Mouse (Mus musculus) neural tube, embryonic 12.5 days (tissue): ENCODE measurements around the gene Gtf2i. TPM values are rescaled to one million over a fixed set of nuclear protein-coding genes. Genes with fewer than 3 reads are reported as not detected.

Source experiments
- ATAC-seq: fragments of 200-750 bp; cut with Nextera tagmentation; 2 replicates; pipeline ENCODE4 v1.8.0; 2017; ENCODE audit warnings: low read depth, mild to moderate bottlenecking, moderate TSS enrichment, moderate library complexity; ENCODE audit not compliant: low FRiP score
- H3K27ac ChIP-seq: fragments of 300-500 bp; sonication (generic); 2 replicates; pipeline ENCODE4 v1.5.1; 2016
- H3K27me3 ChIP-seq: fragments of 300-500 bp; sonication (generic); replicated peaks from 2 replicates; pipeline ENCODE4 v1.6.1; 2016; ENCODE audit warnings: mild to moderate bottlenecking
- H3K36me3 ChIP-seq: fragments of 300-500 bp; sonication (generic); 2 replicates; pipeline ENCODE4 v1.6.1; 2016; ENCODE audit warnings: mild to moderate bottlenecking
- H3K4me1 ChIP-seq: fragments of 300-500 bp; sonication (generic); 2 replicates; pipeline ENCODE4 v1.6.1; 2016
- H3K4me2 ChIP-seq: fragments of 300-500 bp; sonication (generic); replicated peaks from 2 replicates; pipeline ENCODE4 v1.6.1; 2016; ENCODE audit warnings: mild to moderate bottlenecking
- H3K4me3 ChIP-seq: fragments of 300-500 bp; sonication (generic); 2 replicates; pipeline ENCODE4 v1.5.1; 2016
- H3K9ac ChIP-seq: fragments of 300-500 bp; sonication (generic); 2 replicates; pipeline ENCODE4 v1.6.1; 2016; ENCODE audit warnings: mild to moderate bottlenecking
- H3K9me3 ChIP-seq: fragments of 300-500 bp; sonication (generic); 2 replicates; pipeline ENCODE4 v1.6.1; 2016; ENCODE audit warnings: mild to moderate bottlenecking
- WGBS: fragments of 180-500 bp; shearing (Covaris S2); methylation state at CpG from one replicate; pipeline ENCODE4 v1.1.7; 2016; 5-methylcytosine and 5-hydroxymethylcytosine counted together
- polyA plus RNA-seq: library from polyadenylated mRNA; unstranded; fragments of >200 nt; fragmentation: Nextera tagmentation; extraction: Ambion mirVana; gene quantifications from 2 replicates; pipeline ENCODE4 v1.2.1, GENCODE M21; 2016

The Gtf2i gene
- polyA plus RNA-seq, 1 experiment from 2014 or later = 214 TPM

DNA sequence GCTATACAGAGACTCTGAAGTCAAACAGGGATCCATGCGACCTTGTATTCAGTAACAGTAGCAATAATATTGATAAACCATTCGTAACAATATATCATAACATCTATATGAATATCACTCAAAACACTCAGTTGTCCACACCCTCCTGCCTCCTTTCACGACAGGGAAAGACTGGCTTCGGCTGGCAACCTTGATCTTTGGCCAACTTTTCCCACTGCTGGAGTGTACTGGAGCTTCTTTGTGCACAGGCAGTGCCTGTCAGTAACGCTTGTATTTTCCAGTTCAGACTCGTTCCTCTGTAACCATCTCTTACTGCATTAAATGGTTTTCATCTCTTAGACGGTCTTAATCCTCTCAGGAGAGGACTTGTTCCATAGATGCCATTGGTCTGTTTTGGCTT is 2.2 kb upstream of the Gtf2i start:
- Histone ChIP-seq H3K4me2 (no peak overlapping the region), H3K9ac (no peak overlapping the region), H3K4me1 (peaks cover 17% of the 10 kb centered on the region), H3K36me3 (no peaks in the 10 kb centered on the region), H3K27ac (no peak overlapping the region), H3K9me3 (no peaks in the 10 kb centered on the region), H3K27me3 (no peaks in the 10 kb centered on the region), H3K4me3 (no peak overlapping the region)
- 79% methylated on average over 7 of the region's 7 CpGs for WGBS
- ATAC-seq = no peak

DNA sequence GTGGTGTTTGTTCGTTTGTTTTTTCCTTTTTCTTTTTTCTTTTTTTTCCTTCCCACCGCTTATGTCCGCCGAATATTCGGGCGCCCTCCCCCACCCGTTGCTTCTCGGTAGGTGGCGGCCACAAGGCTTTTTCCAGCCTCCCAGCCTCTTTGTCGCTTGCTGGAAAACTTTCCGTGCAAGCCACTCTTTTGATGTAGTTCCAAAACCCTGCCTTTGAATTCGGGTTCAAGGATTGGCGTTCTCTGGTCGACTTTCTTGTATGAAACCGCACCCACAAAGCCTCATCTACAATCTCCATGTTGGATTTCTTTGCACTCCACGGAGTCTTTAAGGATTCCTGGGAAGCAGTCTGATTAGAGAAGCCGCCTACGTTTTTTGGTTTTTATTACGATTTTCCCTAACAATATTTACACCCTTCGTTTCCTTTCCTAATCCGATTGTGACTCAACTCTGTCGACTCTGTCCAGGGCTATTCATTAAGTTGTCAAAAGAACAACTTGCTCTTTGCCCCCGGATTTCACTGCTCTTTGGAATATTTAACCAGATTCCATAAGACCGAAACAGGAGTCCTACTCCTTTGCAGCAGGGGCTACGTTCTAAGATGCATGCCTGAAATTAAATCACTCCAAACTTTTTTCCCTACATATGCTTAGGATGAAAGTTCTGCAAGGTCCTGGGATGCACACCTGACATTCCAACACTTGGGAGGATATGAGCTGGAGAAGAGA is 1.2 kb upstream of the Gtf2i start:
- Histone ChIP-seq H3K9ac (peak overlapping the region; percentile 69), H3K9me3 (no peaks in the 10 kb centered on the region), H3K36me3 (peaks cover 8% of the 10 kb centered on the region), H3K4me1 (peaks cover 26% of the 10 kb centered on the region), H3K4me2 (peak overlapping the region; percentile 65), H3K27ac (peak overlapping the region; percentile 93), H3K27me3 (no peaks in the 10 kb centered on the region), H3K4me3 (peak overlapping the region; percentile 42)
- WGBS = 1% methylated on average over 25 of the region's 25 CpGs
- no peak for ATAC-seq

DNA sequence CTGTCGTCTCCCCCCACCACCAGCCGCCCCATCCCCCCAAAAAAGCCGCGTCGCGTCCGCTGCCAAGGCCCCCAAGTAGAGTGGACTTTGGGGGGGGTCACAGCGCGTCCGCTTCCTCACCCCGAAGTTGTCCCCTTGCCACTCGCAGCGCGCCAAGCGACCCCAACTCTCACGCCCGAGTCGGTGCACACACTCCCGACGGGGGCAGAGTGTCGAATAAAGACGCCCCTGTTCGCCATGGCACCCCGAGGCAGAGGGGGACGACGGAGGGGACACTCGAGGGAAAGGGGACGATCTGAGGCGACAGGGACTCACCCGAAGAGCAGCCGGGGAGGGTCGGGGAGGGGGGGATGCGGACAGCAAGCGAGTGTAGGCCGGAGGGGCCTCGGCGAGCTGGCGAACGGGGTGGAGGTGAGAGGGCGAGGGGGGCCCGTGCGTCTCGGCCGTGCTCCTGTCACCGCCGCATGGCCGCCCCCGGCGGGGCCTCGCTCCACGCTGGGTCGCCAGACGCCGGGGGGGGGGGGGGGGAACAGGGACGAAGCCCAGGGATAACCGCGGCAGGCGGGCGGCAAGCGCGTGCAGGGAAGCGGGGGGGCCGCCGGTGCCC is 389 bp downstream of the Gtf2i start:
- Histone ChIP-seq H3K9ac (peak overlapping the region; percentile 98), H3K27ac (peak overlapping the region; percentile 99), H3K4me3 (peak overlapping the region; percentile 72), H3K4me2 (peak overlapping the region; percentile 75), H3K27me3 (no peaks in the 10 kb centered on the region), H3K36me3 (peaks cover 24% of the 10 kb centered on the region), H3K4me1 (peaks cover 27% of the 10 kb centered on the region), H3K9me3 (no peaks in the 10 kb centered on the region)
- peak; percentile 51 for ATAC-seq
- under 1% methylated on average over 48 of the region's 64 CpGs for WGBS

DNA sequence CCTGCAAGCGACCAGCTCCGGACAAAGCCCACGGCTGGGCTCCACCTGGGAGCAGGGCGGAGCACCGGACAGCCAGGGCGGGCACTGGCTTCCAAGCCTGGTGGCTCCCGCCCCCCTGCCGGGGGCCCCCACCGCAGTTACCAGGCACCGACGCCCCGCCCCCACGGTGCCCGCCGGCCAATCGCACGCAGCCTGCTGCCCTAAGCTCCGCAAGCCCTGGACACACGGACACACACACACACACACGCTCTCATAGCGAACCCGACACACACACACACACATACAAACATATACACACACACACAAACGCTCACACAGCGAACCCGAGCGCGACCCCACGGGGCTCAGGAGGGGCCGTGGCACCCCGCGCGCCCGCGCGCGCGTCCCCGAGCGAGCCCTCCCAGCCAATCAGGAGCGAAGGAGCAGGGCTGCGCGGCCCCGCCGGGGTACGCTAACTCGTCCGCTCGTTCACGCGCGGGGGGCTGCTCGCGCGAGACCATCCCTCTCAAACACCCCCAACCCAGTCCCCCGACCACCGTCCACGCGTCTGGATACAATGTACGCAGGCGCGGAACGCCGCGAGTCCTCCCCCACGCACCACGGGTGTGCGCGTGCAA is 1.0 kb downstream of the Gtf2i start:
- under 1% methylated on average over 66 of the region's 68 CpGs for WGBS
- H3K4me2 ChIP-seq = peak overlapping the region; percentile 75
- H3K4me3 ChIP-seq = peak overlapping the region; percentile 72
- H3K27me3 ChIP-seq = no peaks in the 10 kb centered on the region
- ATAC-seq = peak; percentile 76
- peak overlapping the region; percentile 99 for H3K27ac ChIP-seq
- H3K9me3 ChIP-seq = no peaks in the 10 kb centered on the region
- H3K9ac ChIP-seq = peak overlapping the region; percentile 98
- H3K36me3 ChIP-seq = peaks cover 27% of the 10 kb centered on the region
- peaks cover 27% of the 10 kb centered on the region for H3K4me1 ChIP-seq

DNA sequence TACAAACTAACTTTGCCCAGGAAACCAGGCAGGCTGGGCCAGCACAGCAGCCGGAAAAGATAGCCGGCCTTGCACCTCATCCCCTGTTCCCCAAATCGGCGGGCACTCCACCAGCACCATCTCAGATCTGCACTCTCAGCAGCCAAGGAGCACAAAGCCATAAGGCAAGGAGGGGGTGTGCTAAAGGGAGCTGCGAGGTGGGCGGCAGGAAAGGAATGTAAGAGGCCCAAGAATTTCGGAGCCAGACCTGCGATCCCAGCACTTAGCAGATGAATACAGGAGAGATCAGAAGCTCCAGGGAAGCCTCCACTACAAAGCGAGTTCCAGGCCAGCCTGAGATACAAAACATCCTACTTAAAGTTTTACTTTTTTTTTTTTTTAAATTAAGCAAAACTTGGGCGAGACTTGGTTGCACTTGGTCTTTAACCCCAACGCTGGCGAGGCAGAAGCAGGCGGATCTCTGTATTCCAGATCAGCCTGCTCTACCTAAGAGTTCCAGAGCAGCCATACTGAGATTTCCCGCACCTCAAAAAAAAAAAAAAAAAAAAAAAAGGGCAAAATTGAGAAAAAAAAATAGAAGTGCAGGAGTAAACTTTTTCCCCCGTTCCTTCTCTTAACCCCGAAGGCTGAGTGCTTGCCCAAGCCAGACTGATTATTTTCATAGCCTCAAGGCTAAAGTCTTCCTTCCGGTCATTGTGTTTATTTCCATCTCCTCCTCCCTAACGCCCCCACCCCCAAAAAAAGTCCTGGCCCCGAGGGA is 1.7 kb downstream of the Gtf2i start:
- H3K27ac ChIP-seq = peak overlapping the region; percentile 99
- peak overlapping the region; percentile 75 for H3K4me2 ChIP-seq
- H3K9me3 ChIP-seq = no peaks in the 10 kb centered on the region
- WGBS = 3% methylated on average over 19 of the region's 19 CpGs
- peak overlapping the region; percentile 98 for H3K9ac ChIP-seq
- no peak for ATAC-seq
- peaks cover 28% of the 10 kb centered on the region for H3K36me3 ChIP-seq
- peak overlapping the region; percentile 72 for H3K4me3 ChIP-seq
- H3K4me1 ChIP-seq = peaks cover 27% of the 10 kb centered on the region
- H3K27me3 ChIP-seq = no peaks in the 10 kb centered on the region

DNA sequence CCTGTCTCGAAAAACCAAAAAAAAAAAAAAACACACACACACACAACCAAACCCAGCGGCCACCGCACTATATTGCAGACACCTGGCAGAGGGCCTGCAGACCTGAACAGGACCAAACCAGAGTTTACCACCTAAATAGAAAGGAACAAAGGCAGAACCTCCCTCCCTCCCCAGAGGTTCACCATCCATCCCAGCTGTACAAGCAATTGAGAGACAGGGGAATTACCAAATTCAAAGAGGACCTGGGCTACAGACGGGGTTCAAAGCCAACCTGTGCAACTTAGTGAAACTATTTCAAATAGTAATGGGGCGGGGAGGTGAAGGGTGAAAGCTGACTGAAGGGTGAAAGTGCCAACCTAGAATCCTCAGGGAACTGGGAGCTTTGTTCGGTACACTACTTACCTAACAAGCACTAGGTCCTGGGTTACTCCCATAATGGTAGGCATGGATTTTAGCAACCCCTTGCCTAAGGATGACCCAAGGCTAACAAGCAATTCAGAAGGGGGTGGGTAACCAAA is 2.6 kb downstream of the Gtf2i start:
- peak overlapping the region; percentile 75 for H3K4me2 ChIP-seq
- H3K27ac ChIP-seq = no peak overlapping the region
- H3K27me3 ChIP-seq = no peaks in the 10 kb centered on the region
- peaks cover 35% of the 10 kb centered on the region for H3K36me3 ChIP-seq
- peaks cover 27% of the 10 kb centered on the region for H3K4me1 ChIP-seq
- H3K9me3 ChIP-seq = no peaks in the 10 kb centered on the region
- peak overlapping the region; percentile 72 for H3K4me3 ChIP-seq
- H3K9ac ChIP-seq = 0 out of 2 replicates have a peak overlapping the region, but pooled peaks have one; percentile 64
- WGBS = 72% methylated on average over 6 of the region's 6 CpGs
- ATAC-seq = no peak

DNA sequence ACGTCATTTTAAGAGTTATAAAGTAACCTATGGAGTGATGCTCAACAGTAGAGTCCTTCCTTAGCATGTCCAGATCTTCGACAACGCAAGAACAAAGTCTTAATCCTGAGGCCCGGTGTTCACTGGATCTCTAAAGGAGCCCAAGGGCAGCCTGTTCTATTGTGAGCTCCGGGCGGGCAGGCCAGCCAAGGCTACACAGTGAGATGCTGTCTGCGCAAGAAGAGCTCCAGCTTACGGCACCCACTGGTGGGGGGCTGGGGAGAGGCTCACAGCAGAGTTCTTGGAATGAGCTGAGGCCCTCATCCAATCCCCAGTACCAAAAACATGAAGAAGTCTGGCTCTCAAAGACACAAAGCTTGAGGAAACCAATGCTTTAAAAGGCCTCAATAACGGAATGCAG is 4.4 kb downstream of the Gtf2i start:
- no peaks in the 10 kb centered on the region for H3K27me3 ChIP-seq
- H3K9me3 ChIP-seq = no peaks in the 10 kb centered on the region
- H3K4me2 ChIP-seq = no peak overlapping the region
- no peak overlapping the region for H3K27ac ChIP-seq
- no peak for ATAC-seq
- peaks cover 20% of the 10 kb centered on the region for H3K4me1 ChIP-seq
- no peak overlapping the region for H3K9ac ChIP-seq
- WGBS = 97% methylated on average over 9 of the region's 9 CpGs
- H3K4me3 ChIP-seq = no peak overlapping the region
- H3K36me3 ChIP-seq = peaks cover 50% of the 10 kb centered on the region

DNA sequence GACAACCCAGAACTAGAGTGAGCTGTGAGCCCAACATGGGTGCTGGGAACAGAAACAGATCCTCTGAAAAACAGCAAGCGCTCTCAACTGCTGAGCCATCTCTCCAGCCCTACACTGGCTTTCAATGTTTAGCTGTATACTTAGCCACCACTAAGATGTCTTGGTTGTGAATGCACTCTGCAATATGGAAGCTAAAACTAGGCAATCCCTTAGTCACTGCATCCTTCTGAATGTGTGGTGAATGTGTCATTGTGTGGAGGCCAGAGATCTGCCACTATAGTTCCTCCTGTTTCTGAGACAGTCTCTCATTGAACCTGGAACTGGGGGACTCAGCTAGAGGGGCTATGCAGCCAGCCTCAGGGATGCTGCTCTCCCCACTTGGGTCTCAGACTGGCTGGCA is 5.2 kb downstream of the Gtf2i start:
- WGBS = 100% methylated on average over 1 of the region's 1 CpGs
- no peak overlapping the region for H3K27ac ChIP-seq
- no peak for ATAC-seq
- H3K4me1 ChIP-seq = peaks cover 20% of the 10 kb centered on the region
- peaks cover 56% of the 10 kb centered on the region for H3K36me3 ChIP-seq
- H3K4me2 ChIP-seq = no peak overlapping the region
- no peak overlapping the region for H3K4me3 ChIP-seq
- H3K27me3 ChIP-seq = no peaks in the 10 kb centered on the region
- no peak overlapping the region for H3K9ac ChIP-seq
- H3K9me3 ChIP-seq = no peaks in the 10 kb centered on the region

DNA sequence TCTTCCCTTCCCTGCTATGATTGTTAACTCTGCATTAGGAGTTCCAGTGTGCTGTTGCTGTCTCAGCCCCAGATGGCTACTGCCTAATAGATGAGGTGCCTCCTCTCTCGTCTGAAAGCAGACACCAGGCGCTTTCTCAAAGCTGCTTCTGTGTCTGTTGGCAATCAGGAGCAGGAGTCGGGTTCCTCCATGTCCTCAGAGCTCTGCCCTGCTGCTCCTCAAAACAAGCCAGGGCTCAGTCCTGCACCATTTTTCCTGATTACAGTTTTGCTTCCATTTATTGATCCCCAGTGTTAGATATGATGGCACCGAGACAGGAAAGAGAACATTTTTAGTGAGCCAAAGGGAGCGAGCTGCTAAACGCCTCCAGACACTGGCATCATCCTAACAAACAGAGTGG is 9.9 kb downstream of the Gtf2i start:
- Histone ChIP-seq H3K4me1 (no peaks in the 10 kb centered on the region), H3K9me3 (no peaks in the 10 kb centered on the region), H3K9ac (no peak overlapping the region), H3K36me3 (peaks cover 72% of the 10 kb centered on the region), H3K4me2 (no peak overlapping the region), H3K27ac (no peak overlapping the region), H3K4me3 (no peak overlapping the region), H3K27me3 (no peaks in the 10 kb centered on the region)
- 88% methylated on average over 6 of the region's 6 CpGs for WGBS
- no peak for ATAC-seq

DNA sequence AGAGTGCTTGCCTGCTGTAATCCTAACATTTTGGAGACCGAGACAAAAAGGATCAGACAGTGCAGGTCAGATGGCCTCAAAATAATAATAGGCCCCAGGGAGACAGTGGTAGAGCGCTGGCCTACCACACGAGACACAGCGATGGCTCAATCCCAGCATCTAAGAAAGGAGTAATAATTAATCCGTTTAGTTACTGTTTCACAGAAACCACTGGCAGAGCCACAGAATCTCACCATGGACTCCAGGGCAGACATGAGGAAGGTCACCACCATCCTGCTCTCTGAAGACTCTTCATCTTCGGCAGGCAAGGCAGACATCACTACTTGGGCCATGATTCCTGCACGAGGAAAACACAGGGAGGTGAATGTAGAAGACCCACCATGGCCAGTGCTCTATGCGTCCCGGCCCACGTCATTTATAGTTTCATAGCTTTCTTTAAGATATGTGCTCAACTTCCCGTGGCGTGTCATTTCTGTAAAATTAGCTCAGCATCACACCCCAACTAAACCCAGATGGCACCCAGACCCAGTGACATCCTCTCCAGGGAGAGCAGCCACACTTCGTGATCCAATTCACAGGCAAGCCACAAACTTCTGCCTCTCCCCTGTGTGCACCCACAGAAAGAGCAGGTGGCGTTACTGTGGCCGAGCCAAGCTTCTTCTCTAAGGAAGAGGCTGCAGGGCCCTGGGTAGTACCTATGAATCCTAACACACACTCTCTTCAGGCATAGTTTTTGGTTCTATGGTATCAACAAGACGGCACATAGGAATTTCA is 19.1 kb downstream of the Gtf2i start:
- Histone ChIP-seq H3K4me2 (no peak overlapping the region), H3K27ac (no peak overlapping the region), H3K4me3 (no peak overlapping the region), H3K27me3 (no peaks in the 10 kb centered on the region), H3K9me3 (no peaks in the 10 kb centered on the region), H3K4me1 (no peaks in the 10 kb centered on the region), H3K36me3 (peaks cover 75% of the 10 kb centered on the region), H3K9ac (no peak overlapping the region)
- 94% methylated on average over 16 of the region's 16 CpGs for WGBS
- no peak for ATAC-seq

DNA sequence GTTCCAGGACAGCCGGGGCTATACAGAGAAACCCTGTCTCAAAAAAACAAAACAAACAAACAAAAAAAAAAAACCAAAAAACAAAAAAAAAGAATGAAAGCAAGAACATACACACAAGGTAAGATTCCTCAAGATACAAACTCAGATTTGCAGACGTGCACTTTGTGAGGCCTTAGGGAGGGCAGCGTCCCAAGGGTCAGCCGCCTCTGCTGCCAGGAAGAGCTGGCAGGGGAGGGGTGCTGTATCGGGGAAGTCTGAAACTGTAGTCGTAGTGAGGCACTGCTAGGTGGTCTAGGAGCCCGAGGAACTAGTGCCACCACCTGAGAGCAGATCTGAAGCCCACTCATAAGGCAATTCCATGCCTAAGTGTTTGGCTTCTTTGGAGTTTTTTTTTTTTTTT is 20.0 kb downstream of the Gtf2i start:
- H3K4me3 ChIP-seq = no peak overlapping the region
- no peaks in the 10 kb centered on the region for H3K27me3 ChIP-seq
- no peak overlapping the region for H3K9ac ChIP-seq
- no peaks in the 10 kb centered on the region for H3K4me1 ChIP-seq
- 93% methylated on average over 7 of the region's 7 CpGs for WGBS
- no peak for ATAC-seq
- no peak overlapping the region for H3K4me2 ChIP-seq
- H3K27ac ChIP-seq = no peak overlapping the region
- peaks cover 82% of the 10 kb centered on the region for H3K36me3 ChIP-seq
- no peaks in the 10 kb centered on the region for H3K9me3 ChIP-seq
